Mouse (Mus musculus) G1E (cell line): Measurements from ENCODE around the gene Pex10.

Source experiments
- CTCF ChIP-seq: IDR thresholded peaks from 2 replicates; pipeline ENCODE4 v1.5.1; 2012; ENCODE audit warnings: low read depth, low read length, inconsistent platforms, mixed read lengths
- GATA2 ChIP-seq: IDR thresholded peaks from 2 replicates; pipeline ENCODE4 v1.6.1; 2012; ENCODE audit warnings: low read depth, low read length, inconsistent platforms, borderline replicate concordance

DNA sequence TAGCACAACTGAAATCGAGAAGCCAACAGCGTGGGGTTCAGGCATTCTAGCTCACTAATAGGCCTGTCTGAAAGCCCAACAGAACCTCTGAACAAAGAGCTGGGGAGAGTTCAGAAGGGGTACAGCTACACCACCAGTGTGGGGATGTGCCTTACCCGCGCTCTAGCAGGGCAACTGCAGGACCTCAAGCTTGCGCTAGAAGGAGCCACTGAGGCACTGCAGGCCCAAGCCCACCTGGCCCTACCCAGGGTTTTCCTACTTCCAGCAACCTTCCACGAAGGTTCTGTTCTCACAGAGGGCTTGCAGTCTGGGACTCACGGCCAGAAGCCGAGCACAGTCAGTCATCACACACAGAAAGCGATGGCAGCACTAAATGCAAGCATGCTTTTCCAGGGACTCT, 8.3 kb downstream of the Pex10 start:
- TF ChIP-seq CTCF (no peak), GATA2 (no peak)
